Mouse (Mus musculus) small intestine, adult 2 months (tissue): ENCODE results near the gene Cxadr.

ENCODE experiments used
- CTCF ChIP-seq: fragments of 200-500 bp; IDR thresholded peaks from 2 replicates; pipeline ENCODE4 v1.5.1; 2012; ENCODE audit warnings: low read depth, mild to moderate bottlenecking, control low read depth, inconsistent platforms, low read length, moderate library complexity, mixed read lengths; ENCODE audit not compliant: insufficient replicate concordance, insufficient read length; ENCODE audit errors: extremely low read depth
- POLR2A ChIP-seq: fragments of 200-500 bp; IDR thresholded peaks from 2 replicates; pipeline ENCODE4 v1.6.1; 2012; ENCODE audit warnings: low read depth, mild to moderate bottlenecking, control low read depth, inconsistent platforms, low read length, moderate library complexity

- TF ChIP-seq CTCF, result no peak; the same call in 1 of the 2 replicates
- peak; percentile 96 for TF ChIP-seq POLR2A
Measured at GRCm38 (mm10) chr16:78301183-78301830, at the start of gene Cxadr.
